Mouse (Mus musculus): ENCODE measurements around the gene Laptm4a. TPM values are rescaled to one million over a fixed set of nuclear protein-coding genes. Genes with fewer than 3 reads are reported as not detected.
A peak's percentile ranks its signal among the peaks of the same experiment; 100 is the strongest.

Laptm4a gene
- total and polyA plus RNA-seq, 2 experiments = 155 to 197 TPM

- peak; percentile 86 for DNase-seq (ENCODE audit: extremely low read depth, low read depth, low spot score)
- H3K4me1 ChIP-seq (ENCODE audit: control insufficient read depth, insufficient read depth, low read length) = peaks cover 28% of the 10 kb centered on the region
- peak; percentile 84 for TF ChIP-seq CTCF (IDR thresholded peaks at IDR 0.05; ENCODE audit: low read depth, low read length)
- TF ChIP-seq POLR2A (IDR thresholded peaks at IDR 0.05; ENCODE audit: extremely low read depth, insufficient read depth, low read length) = no peak
- peak overlapping the region; percentile 83 for H3K27ac ChIP-seq (replicated peaks; ENCODE audit: insufficient read depth, low read depth, low read length)
- H3K79me2 ChIP-seq (ENCODE audit: control insufficient read depth, insufficient read depth, low read length) = no peaks in the 10 kb centered on the region
- 8% methylated on average over 4 of the region's 4 CpGs for WGBS
- no peaks in the 10 kb centered on the region for H3K27me3 ChIP-seq (ENCODE audit: control insufficient read depth, insufficient read depth, low read length)
- no peaks in the 10 kb centered on the region for H3K36me3 ChIP-seq (ENCODE audit: control insufficient read depth, insufficient read depth, low read length)
- no peak overlapping the region for H3K9ac ChIP-seq (ENCODE audit: low read depth, low read length)
- no peak overlapping the region for H3K4me3 ChIP-seq (ENCODE audit: insufficient read depth, low read depth, low read length)
These were observed 39.7 kb upstream of the Laptm4a start for GRCm38 (mm10) chr12:8881736-8882135.

- Histone ChIP-seq H3K36me3 (ENCODE audit: control insufficient read depth, insufficient read depth, low read length) (no peaks in the 10 kb centered on the region), H3K27me3 (ENCODE audit: control insufficient read depth, insufficient read depth, low read length) (no peaks in the 10 kb centered on the region), H3K4me1 (ENCODE audit: control insufficient read depth, insufficient read depth, low read length) (peaks cover 24% of the 10 kb centered on the region), H3K79me2 (ENCODE audit: control insufficient read depth, insufficient read depth, low read length) (no peaks in the 10 kb centered on the region), H3K9ac (ENCODE audit: low read depth, low read length) (peak overlapping the region; percentile 13; the same call in 1 of the 2 replicates), H3K27ac (replicated peaks; ENCODE audit: insufficient read depth, low read depth, low read length) (peak overlapping the region; percentile 83), H3K4me3 (ENCODE audit: insufficient read depth, low read depth, low read length) (no peak overlapping the region)
- 23% methylated on average over 8 of the region's 8 CpGs for WGBS
- peak; percentile 93 for DNase-seq (ENCODE audit: extremely low read depth, low read depth, low spot score)
- TF ChIP-seq CTCF (IDR thresholded peaks at IDR 0.05; ENCODE audit: low read depth, low read length) = no peak
- no peak for TF ChIP-seq POLR2A (IDR thresholded peaks at IDR 0.05; ENCODE audit: extremely low read depth, insufficient read depth, low read length)
These were observed 39.1 kb upstream of the Laptm4a start for GRCm38 (mm10) chr12:8882376-8882775.

GRCm38 (mm10) chr12:8884426-8885145 lies 36.9 kb upstream of the Laptm4a start:
- H3K27ac ChIP-seq (replicated peaks; ENCODE audit: insufficient read depth, low read depth, low read length) = no peak overlapping the region
- DNase-seq (ENCODE audit: extremely low read depth, low read depth, low spot score) = no peak
- H3K79me2 ChIP-seq (ENCODE audit: control insufficient read depth, insufficient read depth, low read length) = no peaks in the 10 kb centered on the region
- H3K9ac ChIP-seq (ENCODE audit: low read depth, low read length) = no peak overlapping the region
- no peaks in the 10 kb centered on the region for H3K36me3 ChIP-seq (ENCODE audit: control insufficient read depth, insufficient read depth, low read length)
- WGBS = 63% methylated on average over 13 of the region's 13 CpGs
- H3K4me3 ChIP-seq (ENCODE audit: insufficient read depth, low read depth, low read length) = no peak overlapping the region
- peaks cover 12% of the 10 kb centered on the region; the same call in 1 of the 2 replicates for H3K4me1 ChIP-seq (ENCODE audit: control insufficient read depth, insufficient read depth, low read length)
- H3K27me3 ChIP-seq (ENCODE audit: control insufficient read depth, insufficient read depth, low read length) = no peaks in the 10 kb centered on the region
- TF ChIP-seq POLR2A (IDR thresholded peaks at IDR 0.05; ENCODE audit: extremely low read depth, insufficient read depth, low read length) = no peak

- peaks cover 12% of the 10 kb centered on the region; the same call in 1 of the 2 replicates for H3K4me1 ChIP-seq (ENCODE audit: control insufficient read depth, insufficient read depth, low read length)
- H3K36me3 ChIP-seq (ENCODE audit: control insufficient read depth, insufficient read depth, low read length) = no peaks in the 10 kb centered on the region
- no peak overlapping the region for H3K4me3 ChIP-seq (ENCODE audit: insufficient read depth, low read depth, low read length)
- 57% methylated on average over 4 of the region's 4 CpGs for WGBS
- no peak overlapping the region for H3K9ac ChIP-seq (ENCODE audit: low read depth, low read length)
- H3K27me3 ChIP-seq (ENCODE audit: control insufficient read depth, insufficient read depth, low read length) = no peaks in the 10 kb centered on the region
- no peaks in the 10 kb centered on the region for H3K79me2 ChIP-seq (ENCODE audit: control insufficient read depth, insufficient read depth, low read length)
- H3K27ac ChIP-seq (replicated peaks; ENCODE audit: insufficient read depth, low read depth, low read length) = no peak overlapping the region
- TF ChIP-seq CTCF (IDR thresholded peaks at IDR 0.05; ENCODE audit: low read depth, low read length) = no peak
- no peak for TF ChIP-seq POLR2A (IDR thresholded peaks at IDR 0.05; ENCODE audit: extremely low read depth, insufficient read depth, low read length)
- DNase-seq (ENCODE audit: extremely low read depth, low read depth, low spot score) = no peak
These were observed 36.3 kb upstream of the Laptm4a start for GRCm38 (mm10) chr12:8885146-8885543.

- Histone ChIP-seq H3K9ac (ENCODE audit: low read depth, low read length) (no peak overlapping the region), H3K4me3 (ENCODE audit: insufficient read depth, low read depth, low read length) (no peak overlapping the region), H3K27me3 (ENCODE audit: control insufficient read depth, insufficient read depth, low read length) (no peaks in the 10 kb centered on the region), H3K79me2 (ENCODE audit: control insufficient read depth, insufficient read depth, low read length) (no peaks in the 10 kb centered on the region), H3K4me1 (ENCODE audit: control insufficient read depth, insufficient read depth, low read length) (peaks cover 12% of the 10 kb centered on the region; the same call in 1 of the 2 replicates), H3K27ac (replicated peaks; ENCODE audit: insufficient read depth, low read depth, low read length) (no peak overlapping the region), H3K36me3 (ENCODE audit: control insufficient read depth, insufficient read depth, low read length) (no peaks in the 10 kb centered on the region)
- no peak for DNase-seq (ENCODE audit: extremely low read depth, low read depth, low spot score)
- no peak for TF ChIP-seq CTCF (IDR thresholded peaks at IDR 0.05; ENCODE audit: low read depth, low read length)
- no peak for TF ChIP-seq POLR2A (IDR thresholded peaks at IDR 0.05; ENCODE audit: extremely low read depth, insufficient read depth, low read length)
- 58% methylated on average over 3 of the region's 3 CpGs for WGBS
These were observed 35.5 kb upstream of the Laptm4a start for GRCm38 (mm10) chr12:8885950-8886349.

GRCm38 (mm10) chr12:8888445-8888844 lies 33.0 kb upstream of the Laptm4a start:
- no peak overlapping the region for H3K4me3 ChIP-seq (ENCODE audit: insufficient read depth, low read depth, low read length)
- H3K36me3 ChIP-seq (ENCODE audit: control insufficient read depth, insufficient read depth, low read length) = no peaks in the 10 kb centered on the region
- no peaks in the 10 kb centered on the region for H3K79me2 ChIP-seq (ENCODE audit: control insufficient read depth, insufficient read depth, low read length)
- no peaks in the 10 kb centered on the region for H3K4me1 ChIP-seq (ENCODE audit: control insufficient read depth, insufficient read depth, low read length)
- DNase-seq (ENCODE audit: extremely low read depth, low read depth, low spot score) = no peak
- no peak overlapping the region for H3K9ac ChIP-seq (ENCODE audit: low read depth, low read length)
- H3K27me3 ChIP-seq (ENCODE audit: control insufficient read depth, insufficient read depth, low read length) = no peaks in the 10 kb centered on the region
- TF ChIP-seq POLR2A (IDR thresholded peaks at IDR 0.05; ENCODE audit: extremely low read depth, insufficient read depth, low read length) (no peak), CTCF (IDR thresholded peaks at IDR 0.05; ENCODE audit: low read depth, low read length) (no peak)
- no peak overlapping the region for H3K27ac ChIP-seq (replicated peaks; ENCODE audit: insufficient read depth, low read depth, low read length)
- WGBS = 77% methylated on average over 7 of the region's 7 CpGs
